Mouse (Mus musculus) erythroid progenitor cell, adult 5-6 weeks (primary cell): Measurements from ENCODE around the gene Mgat3. TPM values are rescaled to one million over a fixed set of nuclear protein-coding genes. Genes with fewer than 3 reads are reported as not detected.
A peak's percentile ranks its signal among the peaks of the same experiment; 100 is the strongest.

Experiments used
- ATAC-seq: replicated peaks from 2 replicates; pipeline ENCODE4 v1.8.0; 2016; ENCODE audit warnings: moderate number of reproducible peaks, mild to moderate bottlenecking, moderate TSS enrichment, inconsistent platforms; ENCODE audit not compliant: poor library complexity, low FRiP score, severe bottlenecking
- total RNA-seq, 2 experiments: library from RNA; stranded (forward) in 1 of 2; stranded (reverse) in 1 of 2; fragments of 150-400 nt in 1 of 2; fragments of 186-747, 209-891 nt in 1 of 2; gene quantifications; 2 replicates each; pipeline versions ENCODE4 v1.2.3 to v1.2.4; 2015 to 2017; ENCODE audit warnings: low replicate concordance in 2 of 2

Mgat3 gene
- total RNA-seq, 2 experiments from 2014 or later: not detected

- no peak for ATAC-seq
Measured at GRCm38 (mm10) chr15:80219211-80219610, 45.7 kb downstream of the Mgat3 start.

DNA sequence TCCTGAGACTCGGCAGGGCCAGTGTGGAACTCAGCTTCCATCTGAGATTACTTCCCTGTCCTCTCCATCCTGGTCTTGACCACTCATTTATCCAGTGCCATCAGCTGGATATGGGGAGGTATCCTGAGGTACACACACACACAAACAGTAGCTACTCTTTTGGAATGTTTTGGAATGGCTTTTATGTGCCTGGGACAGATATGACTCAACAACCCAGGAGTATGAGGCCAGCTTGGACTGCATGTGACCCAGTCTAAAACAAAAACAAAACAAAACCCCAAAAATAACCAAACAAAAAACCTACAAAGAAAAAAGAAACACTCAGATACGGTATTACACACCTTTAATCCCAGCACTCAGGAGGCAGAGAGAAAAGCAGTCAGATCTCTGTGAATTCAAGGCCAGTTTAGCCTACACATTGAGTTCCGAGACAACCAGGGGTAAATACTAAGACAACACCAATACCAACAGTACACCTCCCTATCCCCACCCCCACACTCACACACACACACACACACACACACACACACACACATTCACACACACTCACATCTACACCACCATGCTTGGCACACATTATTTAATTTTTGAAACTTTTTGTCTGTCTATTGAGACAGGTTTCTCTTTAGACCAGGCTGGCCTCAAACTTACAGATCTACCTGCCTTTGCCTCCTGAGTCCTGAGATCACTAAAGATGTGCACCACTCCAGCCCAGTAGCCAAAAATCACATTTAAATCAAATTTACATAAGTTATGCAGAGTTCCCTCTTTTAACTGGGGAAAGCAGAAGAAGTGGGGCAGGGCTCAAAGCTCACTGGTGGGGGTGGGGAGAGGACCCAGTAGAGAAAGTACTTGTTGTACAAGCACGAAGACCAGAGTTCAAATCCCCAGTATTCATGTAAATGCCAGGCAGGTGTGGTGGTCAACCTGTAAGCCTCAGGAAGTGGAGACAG lies 46.5 kb downstream of the Mgat3 start:
- ATAC-seq: no peak

GRCm38 (mm10) chr15:80221031-80221430 lies 47.5 kb downstream of the Mgat3 start:
- ATAC-seq: no peak

GRCm38 (mm10) chr15:80223751-80224150 lies 50.2 kb downstream of the Mgat3 start:
- ATAC-seq: no peak

- ATAC-seq: peak; percentile 88
Measured at GRCm38 (mm10) chr15:80225208-80225607, 51.7 kb downstream of the Mgat3 start.

DNA sequence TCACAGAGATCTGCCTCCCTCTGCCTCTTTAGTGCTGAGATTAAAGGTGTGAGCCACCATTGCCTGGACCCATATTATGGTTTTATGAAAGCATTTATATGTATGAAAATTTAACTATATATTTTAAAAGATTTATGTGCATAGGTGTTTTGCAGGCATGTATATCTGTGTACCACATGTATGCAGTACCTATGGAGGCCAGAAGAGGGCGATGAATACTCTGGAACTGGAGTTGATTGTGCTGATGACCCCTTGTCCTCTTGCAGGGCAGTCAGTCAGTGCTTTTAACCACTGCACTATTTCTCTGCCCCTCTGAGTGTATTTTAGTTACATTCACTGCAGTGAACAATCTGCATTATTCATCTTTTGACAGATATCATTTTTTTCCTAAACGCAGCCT lies 52.3 kb downstream of the Mgat3 start:
- peak; percentile 81 for ATAC-seq

GRCm38 (mm10) chr15:80228071-80228800 lies 54.7 kb downstream of the Mgat3 start:
- ATAC-seq: no peak

DNA sequence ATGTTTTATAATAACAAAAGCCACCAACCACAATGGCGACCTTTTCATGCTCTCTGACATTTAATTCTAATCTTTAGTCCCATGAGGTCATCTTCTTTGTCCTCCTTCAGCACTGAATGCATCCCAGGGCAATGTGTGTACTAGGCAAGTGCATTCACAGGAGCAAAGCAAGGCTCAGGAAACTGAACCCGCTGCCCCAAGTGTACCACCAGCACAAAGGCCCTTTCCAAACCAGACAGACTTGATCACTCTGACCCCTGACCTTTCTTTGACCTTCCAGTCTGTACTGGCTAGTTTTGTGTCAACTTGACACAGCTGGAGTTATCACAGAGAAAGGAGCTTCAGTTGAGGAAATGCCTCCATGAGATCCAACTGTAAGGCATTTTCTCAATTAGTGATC lies 58.8 kb downstream of the Mgat3 start:
- no peak for ATAC-seq

DNA sequence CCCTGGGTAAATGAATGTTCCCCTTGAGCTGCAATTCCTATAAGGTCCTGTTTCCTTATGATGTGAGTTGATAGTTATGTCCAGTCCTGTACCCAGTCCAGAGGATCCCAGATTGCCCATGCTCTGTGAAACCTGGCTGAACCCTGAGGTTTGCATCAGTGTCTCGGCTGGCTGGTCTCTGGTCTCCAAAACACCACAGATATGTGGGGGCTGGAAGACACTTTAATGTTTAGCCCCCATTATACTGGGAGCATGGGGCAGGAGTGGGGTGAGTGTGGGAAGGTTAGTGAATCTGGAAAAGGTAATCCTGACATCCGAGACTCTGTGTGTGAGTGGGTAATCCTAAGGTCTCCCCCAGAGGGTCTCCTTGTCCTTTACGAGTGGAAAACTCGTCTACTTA lies 59.5 kb downstream of the Mgat3 start:
- no peak for ATAC-seq

GRCm38 (mm10) chr15:80233733-80234509 lies 60.4 kb downstream of the Mgat3 start, which contains the start of gene Mief1:
Gene Mief1, plus strand, starts transcription at chr15:80234018.
- peak; percentile 97 for ATAC-seq

DNA sequence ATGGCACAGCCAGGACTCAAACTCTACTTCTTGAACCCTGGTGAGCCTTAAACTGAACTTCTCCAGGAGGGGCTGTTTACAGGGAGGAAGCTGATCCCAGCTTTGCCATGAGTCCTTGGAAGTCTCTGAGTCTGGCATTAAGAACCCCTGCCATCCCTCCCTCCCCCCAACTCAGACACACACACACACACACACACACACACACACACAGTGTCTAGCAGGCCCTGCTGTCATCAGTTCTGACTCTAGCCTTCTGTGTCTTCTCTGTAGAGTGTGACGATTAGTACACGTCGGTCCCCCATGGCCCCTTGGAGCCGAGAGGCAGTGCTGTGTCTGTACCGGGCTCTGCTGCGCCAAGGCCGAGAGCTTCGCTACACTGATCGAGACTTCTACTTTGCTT lies 62.0 kb downstream of the Mgat3 start, which contains the start of gene AC140267.1:
Gene AC140267.1, plus strand, starts transcription at position 301 of the 400 bp plus-strand sequence.
- ATAC-seq: no peak

DNA sequence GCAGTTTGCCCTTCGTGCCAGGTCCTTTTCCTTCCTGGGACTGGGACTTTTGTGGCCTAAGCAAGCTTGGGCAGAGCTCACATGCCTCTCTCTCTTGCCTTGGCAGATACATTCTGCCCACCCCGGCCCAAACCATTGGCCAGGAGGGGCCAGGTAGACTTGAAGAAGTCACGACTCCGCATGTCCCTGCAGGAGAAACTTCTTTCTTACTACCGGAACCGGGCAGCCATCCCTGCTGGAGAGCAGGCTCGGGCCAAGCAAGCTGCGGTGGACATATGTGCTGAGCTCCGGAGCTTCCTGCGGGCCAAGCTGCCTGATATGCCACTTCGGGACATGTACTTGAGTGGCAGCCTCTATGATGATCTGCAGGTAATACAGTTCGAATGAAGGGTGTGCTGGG lies 74.6 kb downstream of the Mgat3 start:
- ATAC-seq: no peak

- no peak for ATAC-seq
Measured at GRCm38 (mm10) chr15:80248596-80248995, 75.1 kb downstream of the Mgat3 start.

DNA sequence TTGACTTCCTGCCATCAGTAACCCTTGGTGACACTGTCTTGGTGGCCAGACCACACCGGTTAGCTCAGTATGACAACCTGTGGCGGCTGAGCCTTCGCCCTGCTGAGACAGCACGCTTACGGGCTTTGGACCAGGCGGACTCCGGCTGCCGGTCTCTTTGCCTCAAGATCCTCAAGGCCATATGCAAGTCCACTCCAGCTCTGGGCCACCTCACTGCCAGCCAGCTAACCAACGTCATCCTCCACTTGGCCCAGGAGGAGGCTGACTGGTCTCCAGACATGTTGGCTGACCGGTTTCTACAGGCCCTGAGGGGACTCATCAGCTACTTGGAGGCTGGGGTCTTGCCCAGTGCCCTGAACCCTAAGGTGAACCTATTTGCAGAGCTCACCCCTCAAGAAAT lies 76.2 kb downstream of the Mgat3 start:
- no peak for ATAC-seq

DNA sequence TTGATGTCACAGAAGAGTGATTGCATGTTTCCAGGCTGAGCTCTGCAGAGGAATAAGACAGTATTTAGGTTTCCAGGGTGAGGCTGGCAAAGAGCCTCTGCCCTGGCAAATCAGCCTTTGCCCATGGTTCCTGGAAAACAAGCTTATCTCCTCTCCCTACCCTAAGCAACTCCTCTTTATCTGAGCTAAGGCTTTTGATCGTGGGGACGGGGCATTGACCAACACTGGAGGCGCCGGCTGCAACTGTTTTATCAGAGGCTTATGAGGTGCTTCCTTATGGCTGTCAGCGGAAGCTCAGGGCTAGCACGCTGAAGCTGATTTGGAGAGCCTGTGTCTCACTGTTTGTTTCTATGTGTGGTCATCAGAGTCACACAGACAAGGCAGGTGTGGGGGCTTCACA lies 77.1 kb downstream of the Mgat3 start:
- ATAC-seq: peak; percentile 41

- ATAC-seq: no peak
Measured at GRCm38 (mm10) chr15:80253530-80253929, 80.0 kb downstream of the Mgat3 start.

DNA sequence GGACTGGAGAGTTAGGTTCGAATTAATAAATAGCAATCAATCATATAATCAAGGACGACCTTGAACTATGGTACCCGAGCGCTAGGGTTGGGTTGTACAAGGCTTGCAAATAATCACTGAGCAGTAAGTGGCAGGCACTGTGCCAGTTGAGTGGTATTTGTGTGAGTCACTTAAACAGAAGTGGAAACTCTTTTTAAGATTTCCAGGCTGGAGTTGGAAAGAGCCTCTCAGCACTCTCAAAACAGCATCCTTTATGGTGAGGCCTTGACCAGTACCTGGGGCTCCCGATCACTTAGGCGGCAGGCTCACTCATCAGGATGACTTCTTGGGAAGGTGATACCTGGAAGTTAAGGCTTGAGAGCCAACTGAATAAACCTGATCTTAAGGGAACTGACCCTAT lies 80.7 kb downstream of the Mgat3 start:
- ATAC-seq: no peak

DNA sequence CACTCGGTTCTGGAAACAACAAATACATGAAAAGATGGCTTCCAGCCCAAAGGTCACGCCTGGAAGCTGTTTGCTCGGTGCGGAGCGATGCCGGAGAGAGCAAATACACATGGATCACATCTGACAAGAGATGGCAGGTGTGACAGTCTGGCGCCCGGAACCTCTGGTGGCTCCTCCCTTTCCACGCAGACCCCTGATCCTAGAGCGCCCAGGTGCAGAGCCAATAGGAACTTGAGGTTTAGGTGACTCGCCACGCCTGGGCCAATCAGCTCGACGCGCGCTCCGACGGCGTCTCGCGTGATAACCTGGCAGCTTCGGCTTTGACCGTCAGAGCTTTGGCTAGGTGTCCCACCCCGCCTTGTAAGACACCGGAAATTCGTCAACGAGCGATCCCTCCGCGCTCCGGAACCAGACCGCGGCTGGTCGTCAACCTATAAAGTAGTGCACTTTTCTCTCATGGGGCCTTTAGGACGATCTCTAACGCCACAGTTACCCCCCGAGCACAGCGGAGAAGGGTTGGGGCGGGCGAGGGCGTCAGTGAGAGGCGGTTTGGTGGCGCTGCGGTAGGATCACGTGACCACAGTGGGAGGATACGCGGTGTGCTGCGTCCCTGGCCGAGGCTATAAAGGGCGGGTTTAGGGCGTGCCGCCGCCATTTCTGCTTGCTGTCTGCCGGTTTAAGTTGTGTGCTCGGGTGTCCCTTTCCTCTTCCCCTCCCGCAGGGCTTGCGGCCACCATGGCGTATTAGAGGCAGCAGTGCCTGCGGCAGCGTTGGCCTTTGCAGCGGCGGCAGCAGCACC lies 81.5 kb downstream of the Mgat3 start, which contains the start of gene Atf4:
Gene Atf4, plus strand, starts transcription at position 338 of the 799 bp plus-strand sequence.
- peak; percentile 78 for ATAC-seq

GRCm38 (mm10) chr15:80255646-80256121 lies 82.2 kb downstream of the Mgat3 start:
- peak; percentile 20 for ATAC-seq
